Mouse (Mus musculus): ENCODE data around the gene Far2. TPM values are rescaled to one million over a fixed set of nuclear protein-coding genes. Genes with fewer than 3 reads are reported as not detected.

Far2 gene
- polyA plus RNA-seq, 1 experiment from 2014 or later = 2.9 TPM

DNA sequence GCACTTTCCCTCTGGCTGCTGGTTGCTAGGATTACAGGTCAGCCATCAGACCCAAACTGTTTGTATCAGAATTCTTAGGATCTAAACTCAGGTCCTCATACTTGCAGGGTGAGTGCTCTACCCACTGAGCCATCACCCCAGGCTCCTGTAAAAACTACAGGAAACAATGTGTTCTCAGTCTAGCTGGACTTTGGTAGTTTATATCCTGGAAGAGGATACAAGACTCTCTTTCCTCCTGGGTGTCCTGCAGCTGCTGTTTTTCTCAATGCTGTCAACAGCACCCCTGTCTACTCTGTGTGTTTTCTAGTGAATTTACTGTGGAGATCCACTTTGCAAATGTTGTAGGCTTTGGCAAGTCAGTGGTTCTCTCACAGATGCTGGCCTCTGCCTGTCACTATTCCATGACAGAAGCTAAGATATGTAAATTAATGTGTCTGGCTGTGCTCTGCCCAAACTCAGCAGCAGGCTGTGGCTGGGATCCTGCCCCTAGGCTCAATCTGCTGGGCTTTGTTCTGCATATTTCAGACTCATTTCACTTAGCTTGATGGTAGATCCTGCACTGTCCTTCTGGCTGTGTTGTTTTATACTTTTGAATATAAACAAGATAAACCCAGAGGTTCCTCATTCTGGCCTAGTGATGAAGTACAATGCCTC, 27.3 kb downstream of the Far2 start:
- Histone ChIP-seq H3K4me3 (ENCODE audit: low read length) (no peak overlapping the region), H3K9ac (replicated peaks; ENCODE audit: low read length) (no peak overlapping the region), H3K36me3 (ENCODE audit: insufficient read depth, low read length) (no peaks in the 10 kb centered on the region), H3K4me2 (replicated peaks; ENCODE audit: low read depth, low read length) (no peak overlapping the region), H3K27ac (ENCODE audit: low read length) (no peak overlapping the region), H3K27me3 (ENCODE audit: insufficient read depth, low read length) (no peaks in the 10 kb centered on the region), H3K9me3 (ENCODE audit: low read length) (no peaks in the 10 kb centered on the region), H3K4me1 (ENCODE audit: insufficient read depth, low read length) (no peaks in the 10 kb centered on the region)
- ATAC-seq (ENCODE audit: low FRiP score, low TSS enrichment) = no peak

DNA sequence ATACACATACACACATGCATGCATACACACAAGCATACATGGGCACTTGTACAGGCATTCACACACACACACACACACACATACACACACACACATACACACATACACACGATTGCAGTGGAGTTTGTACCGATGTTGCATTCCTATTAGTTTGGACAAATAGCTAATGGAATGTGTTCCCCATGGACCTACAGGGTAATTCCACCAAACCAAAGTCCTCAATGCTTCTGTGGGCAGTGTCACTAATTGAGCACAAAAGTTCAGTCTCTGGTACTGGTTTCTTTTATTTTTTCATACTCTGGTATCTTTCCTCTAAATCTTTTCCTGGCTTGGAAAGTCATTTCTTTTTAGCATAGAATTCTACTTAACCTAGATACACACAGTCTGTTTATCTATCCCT, 36.8 kb downstream of the Far2 start:
- Histone ChIP-seq H3K9ac (replicated peaks; ENCODE audit: low read length) (no peak overlapping the region), H3K4me1 (ENCODE audit: insufficient read depth, low read length) (no peaks in the 10 kb centered on the region), H3K4me3 (ENCODE audit: low read length) (no peak overlapping the region), H3K4me2 (replicated peaks; ENCODE audit: low read depth, low read length) (no peak overlapping the region), H3K36me3 (ENCODE audit: insufficient read depth, low read length) (no peaks in the 10 kb centered on the region), H3K27ac (ENCODE audit: low read length) (no peak overlapping the region), H3K9me3 (ENCODE audit: low read length) (no peaks in the 10 kb centered on the region), H3K27me3 (ENCODE audit: insufficient read depth, low read length) (no peaks in the 10 kb centered on the region)
- no peak for ATAC-seq (ENCODE audit: low FRiP score, low TSS enrichment)
- 87% methylated on average over 2 of the region's 2 CpGs for WGBS

DNA sequence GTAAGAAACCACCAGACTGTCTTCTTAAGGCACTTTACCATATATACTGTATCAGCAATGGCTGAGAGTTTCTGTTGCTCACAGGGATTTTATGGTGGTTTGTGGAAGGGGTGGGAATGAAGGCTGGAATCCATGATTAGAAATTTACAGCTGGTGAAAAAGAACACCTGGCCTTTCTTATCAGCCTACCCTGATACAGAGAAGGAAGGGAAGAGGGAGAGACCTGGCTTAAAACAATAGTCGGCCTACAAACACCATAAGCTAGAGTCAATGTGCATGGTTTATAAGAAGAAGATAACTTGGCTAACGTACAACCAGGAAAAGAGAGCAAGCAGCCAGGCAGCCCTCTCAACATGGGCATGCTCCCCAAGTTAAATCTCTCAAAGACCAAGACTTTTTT, 37.3 kb downstream of the Far2 start:
- 82% methylated on average over 2 of the region's 2 CpGs for WGBS
- Histone ChIP-seq H3K27me3 (ENCODE audit: insufficient read depth, low read length) (no peaks in the 10 kb centered on the region), H3K36me3 (ENCODE audit: insufficient read depth, low read length) (no peaks in the 10 kb centered on the region), H3K4me3 (ENCODE audit: low read length) (no peak overlapping the region), H3K4me1 (ENCODE audit: insufficient read depth, low read length) (no peaks in the 10 kb centered on the region), H3K27ac (ENCODE audit: low read length) (no peak overlapping the region), H3K4me2 (replicated peaks; ENCODE audit: low read depth, low read length) (no peak overlapping the region), H3K9me3 (ENCODE audit: low read length) (no peaks in the 10 kb centered on the region), H3K9ac (replicated peaks; ENCODE audit: low read length) (no peak overlapping the region)
- no peak for ATAC-seq (ENCODE audit: low FRiP score, low TSS enrichment)

DNA sequence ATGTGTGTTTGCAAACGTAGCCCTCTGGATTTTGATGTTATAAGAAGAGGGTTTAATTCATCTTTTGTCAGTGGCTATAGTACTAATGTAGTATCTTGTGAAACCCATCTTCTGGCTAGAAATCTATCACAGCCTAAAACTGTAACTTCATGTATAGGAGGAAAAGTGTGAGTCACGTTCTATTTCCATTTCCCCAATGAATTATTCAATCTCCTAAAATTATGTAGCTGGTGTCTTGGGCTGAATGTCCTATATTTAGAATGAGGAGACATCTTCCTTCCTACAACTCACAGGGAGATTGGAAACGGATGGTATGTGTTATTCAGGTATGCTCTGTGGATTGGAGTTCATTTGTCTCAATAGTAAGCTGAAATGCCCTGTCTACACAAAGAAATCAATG, 50.0 kb downstream of the Far2 start:
- H3K9me3 ChIP-seq (ENCODE audit: low read length) = no peaks in the 10 kb centered on the region
- no peak for ATAC-seq (ENCODE audit: low FRiP score, low TSS enrichment)
- H3K9ac ChIP-seq (replicated peaks; ENCODE audit: low read length) = no peak overlapping the region
- H3K4me1 ChIP-seq (ENCODE audit: insufficient read depth, low read length) = no peaks in the 10 kb centered on the region
- H3K27me3 ChIP-seq (ENCODE audit: insufficient read depth, low read length) = no peaks in the 10 kb centered on the region
- 80% methylated on average over 3 of the region's 3 CpGs for WGBS
- H3K27ac ChIP-seq (ENCODE audit: low read length) = no peak overlapping the region
- H3K4me2 ChIP-seq (replicated peaks; ENCODE audit: low read depth, low read length) = no peak overlapping the region
- no peak overlapping the region for H3K4me3 ChIP-seq (ENCODE audit: low read length)
- no peaks in the 10 kb centered on the region for H3K36me3 ChIP-seq (ENCODE audit: insufficient read depth, low read length)

DNA sequence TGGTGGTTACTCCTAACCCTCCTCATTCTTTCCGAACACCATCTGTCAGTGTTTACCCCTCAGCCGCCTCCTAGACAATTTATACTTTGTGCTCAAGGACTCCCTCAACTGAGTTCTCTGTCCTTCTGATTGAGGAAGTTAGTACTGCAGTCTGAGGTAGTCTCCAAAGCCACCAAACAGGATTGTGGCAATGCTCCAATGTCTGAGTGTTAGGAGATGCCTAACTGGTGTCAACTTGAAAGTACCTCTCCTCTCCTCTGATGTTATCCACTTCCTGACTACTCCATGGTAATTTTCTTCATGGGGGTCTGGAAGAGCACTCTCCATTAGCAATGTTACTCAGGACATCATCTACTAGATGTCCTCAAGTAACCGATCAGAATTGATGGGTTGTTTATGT, 54.9 kb downstream of the Far2 start:
- no peaks in the 10 kb centered on the region for H3K4me1 ChIP-seq (ENCODE audit: insufficient read depth, low read length)
- H3K4me3 ChIP-seq (ENCODE audit: low read length) = no peak overlapping the region
- no peak overlapping the region for H3K4me2 ChIP-seq (replicated peaks; ENCODE audit: low read depth, low read length)
- 75% methylated on average over 3 of the region's 3 CpGs for WGBS
- H3K36me3 ChIP-seq (ENCODE audit: insufficient read depth, low read length) = no peaks in the 10 kb centered on the region
- no peaks in the 10 kb centered on the region for H3K27me3 ChIP-seq (ENCODE audit: insufficient read depth, low read length)
- no peak overlapping the region for H3K27ac ChIP-seq (ENCODE audit: low read length)
- no peak for ATAC-seq (ENCODE audit: low FRiP score, low TSS enrichment)
- no peak overlapping the region for H3K9ac ChIP-seq (replicated peaks; ENCODE audit: low read length)
- H3K9me3 ChIP-seq (ENCODE audit: low read length) = no peaks in the 10 kb centered on the region

DNA sequence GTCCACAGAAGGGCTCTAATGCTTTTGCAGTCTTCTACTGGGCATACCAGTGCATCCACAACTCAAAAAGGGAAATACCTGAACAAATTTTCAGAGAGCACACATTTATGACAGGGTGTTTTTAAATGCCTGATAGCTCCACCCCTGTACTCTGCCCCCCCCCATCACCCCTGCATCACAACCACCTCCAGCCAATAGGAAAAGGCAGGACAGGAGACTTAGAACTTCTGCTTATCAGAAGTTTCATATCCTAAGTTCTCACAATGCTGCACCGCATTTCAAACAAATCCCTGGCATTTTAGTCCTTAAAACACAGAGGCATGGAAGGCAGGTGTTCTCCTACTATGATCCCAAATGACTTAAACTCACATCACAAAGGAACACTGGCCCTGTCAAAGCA, 55.4 kb downstream of the Far2 start:
- no peak overlapping the region for H3K9ac ChIP-seq (replicated peaks; ENCODE audit: low read length)
- no peak for ATAC-seq (ENCODE audit: low FRiP score, low TSS enrichment)
- no peaks in the 10 kb centered on the region for H3K36me3 ChIP-seq (ENCODE audit: insufficient read depth, low read length)
- H3K27me3 ChIP-seq (ENCODE audit: insufficient read depth, low read length) = no peaks in the 10 kb centered on the region
- H3K27ac ChIP-seq (ENCODE audit: low read length) = no peak overlapping the region
- 85% methylated on average over 1 of the region's 1 CpGs for WGBS
- H3K4me2 ChIP-seq (replicated peaks; ENCODE audit: low read depth, low read length) = no peak overlapping the region
- H3K9me3 ChIP-seq (ENCODE audit: low read length) = no peaks in the 10 kb centered on the region
- H3K4me1 ChIP-seq (ENCODE audit: insufficient read depth, low read length) = no peaks in the 10 kb centered on the region
- H3K4me3 ChIP-seq (ENCODE audit: low read length) = no peak overlapping the region

DNA sequence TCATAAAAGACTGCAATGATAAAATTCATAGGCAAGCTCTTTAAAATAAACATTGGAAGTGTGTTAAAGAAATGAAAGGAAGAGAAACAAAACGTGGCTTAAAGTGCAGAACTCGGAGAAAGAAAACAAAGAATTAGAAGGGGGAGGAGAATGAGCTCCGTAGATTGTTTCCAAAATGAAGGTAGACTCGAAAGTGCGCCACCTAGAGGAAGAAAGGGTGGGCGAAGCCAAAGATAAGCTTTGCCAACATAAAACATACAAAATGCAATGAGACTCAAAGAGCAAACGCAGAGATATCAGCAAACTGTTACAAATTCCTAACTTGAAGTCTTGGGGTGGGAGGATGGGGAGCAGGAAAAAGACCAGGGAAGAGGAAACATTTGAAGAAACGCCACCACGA, 57.2 kb downstream of the Far2 start:
- ATAC-seq (ENCODE audit: low FRiP score, low TSS enrichment) = no peak
- H3K9ac ChIP-seq (replicated peaks; ENCODE audit: low read length) = no peak overlapping the region
- H3K36me3 ChIP-seq (ENCODE audit: insufficient read depth, low read length) = no peaks in the 10 kb centered on the region
- H3K4me2 ChIP-seq (replicated peaks; ENCODE audit: low read depth, low read length) = no peak overlapping the region
- H3K9me3 ChIP-seq (ENCODE audit: low read length) = no peaks in the 10 kb centered on the region
- WGBS = 39% methylated on average over 9 of the region's 9 CpGs
- no peaks in the 10 kb centered on the region for H3K27me3 ChIP-seq (ENCODE audit: insufficient read depth, low read length)
- H3K27ac ChIP-seq (ENCODE audit: low read length) = no peak overlapping the region
- no peak overlapping the region for H3K4me3 ChIP-seq (ENCODE audit: low read length)
- no peaks in the 10 kb centered on the region for H3K4me1 ChIP-seq (ENCODE audit: insufficient read depth, low read length)

- H3K9me3 ChIP-seq (ENCODE audit: low read length) = no peaks in the 10 kb centered on the region
- 70% methylated on average over 9 of the region's 9 CpGs for WGBS
- no peaks in the 10 kb centered on the region for H3K36me3 ChIP-seq (ENCODE audit: insufficient read depth, low read length)
- no peaks in the 10 kb centered on the region for H3K27me3 ChIP-seq (ENCODE audit: insufficient read depth, low read length)
- ATAC-seq (ENCODE audit: low FRiP score, low TSS enrichment) = no peak
- no peaks in the 10 kb centered on the region for H3K4me1 ChIP-seq (ENCODE audit: insufficient read depth, low read length)
- no peak overlapping the region for H3K27ac ChIP-seq (ENCODE audit: low read length)
- no peak overlapping the region for H3K9ac ChIP-seq (replicated peaks; ENCODE audit: low read length)
- H3K4me2 ChIP-seq (replicated peaks; ENCODE audit: low read depth, low read length) = no peak overlapping the region
- H3K4me3 ChIP-seq (ENCODE audit: low read length) = no peak overlapping the region
Measured at GRCm38 (mm10) chr6:148105722-148106268, 58.7 kb downstream of the Far2 start.

DNA sequence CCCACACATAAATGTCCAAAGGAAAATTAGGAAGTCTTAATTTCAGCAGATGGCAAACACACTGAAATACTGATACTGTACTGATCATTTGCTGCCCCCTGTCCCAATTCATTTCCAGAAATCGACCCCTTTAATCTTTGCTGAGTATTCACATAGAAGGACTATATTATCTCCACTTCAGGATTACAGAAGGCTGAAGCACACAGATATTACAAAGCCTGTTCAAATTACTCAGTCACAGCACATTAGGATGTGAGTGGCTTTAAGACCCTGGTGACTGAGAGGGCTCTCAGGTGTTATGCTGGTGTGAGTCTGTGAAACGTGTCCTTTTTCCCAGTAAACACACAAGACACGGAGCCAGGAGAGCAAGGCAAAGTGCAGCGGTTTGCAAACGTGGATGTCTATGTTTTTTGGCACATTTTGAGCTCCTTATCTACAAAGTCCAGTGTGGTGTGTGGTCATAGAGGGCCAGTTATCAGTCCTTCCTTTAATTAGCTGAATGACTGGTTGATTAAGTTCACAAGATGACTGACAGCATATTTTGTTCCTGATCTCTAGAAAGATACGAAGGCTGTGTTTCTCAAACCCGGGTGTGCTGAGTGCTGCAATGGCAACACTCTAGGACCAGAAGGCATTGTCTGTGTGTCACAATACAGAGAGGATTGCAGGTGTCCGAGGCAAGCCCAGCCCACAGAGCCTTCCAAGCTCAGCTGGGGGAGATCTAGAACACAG, 61.8 kb downstream of the Far2 start:
- no peak overlapping the region for H3K27ac ChIP-seq (ENCODE audit: low read length)
- H3K4me3 ChIP-seq (ENCODE audit: low read length) = no peak overlapping the region
- H3K4me2 ChIP-seq (replicated peaks; ENCODE audit: low read depth, low read length) = no peak overlapping the region
- H3K9ac ChIP-seq (replicated peaks; ENCODE audit: low read length) = no peak overlapping the region
- H3K9me3 ChIP-seq (ENCODE audit: low read length) = no peaks in the 10 kb centered on the region
- ATAC-seq (ENCODE audit: low FRiP score, low TSS enrichment) = no peak
- no peaks in the 10 kb centered on the region for H3K4me1 ChIP-seq (ENCODE audit: insufficient read depth, low read length)
- H3K36me3 ChIP-seq (ENCODE audit: insufficient read depth, low read length) = no peaks in the 10 kb centered on the region
- no peaks in the 10 kb centered on the region for H3K27me3 ChIP-seq (ENCODE audit: insufficient read depth, low read length)
- WGBS = 63% methylated on average over 8 of the region's 8 CpGs

- no peaks in the 10 kb centered on the region for H3K27me3 ChIP-seq (ENCODE audit: insufficient read depth, low read length)
- no peak overlapping the region for H3K9ac ChIP-seq (replicated peaks; ENCODE audit: low read length)
- no peak overlapping the region for H3K4me2 ChIP-seq (replicated peaks; ENCODE audit: low read depth, low read length)
- WGBS = 84% methylated on average over 2 of the region's 2 CpGs
- no peak overlapping the region for H3K4me3 ChIP-seq (ENCODE audit: low read length)
- no peaks in the 10 kb centered on the region for H3K36me3 ChIP-seq (ENCODE audit: insufficient read depth, low read length)
- no peak overlapping the region for H3K27ac ChIP-seq (ENCODE audit: low read length)
- no peaks in the 10 kb centered on the region for H3K9me3 ChIP-seq (ENCODE audit: low read length)
- no peaks in the 10 kb centered on the region for H3K4me1 ChIP-seq (ENCODE audit: insufficient read depth, low read length)
- ATAC-seq (ENCODE audit: low FRiP score, low TSS enrichment) = no peak
Measured at GRCm38 (mm10) chr6:148110996-148111633, 64.1 kb downstream of the Far2 start.

Measured in kidney, embryonic 16.5 days (tissue).